Mouse (Mus musculus) cortical plate, adult 2 months (tissue): ENCODE results near the gene R3hdm2.

Experiments
- CTCF ChIP-seq: fragments of 200-500 bp; IDR thresholded peaks from 2 replicates; pipeline ENCODE4 v1.5.1; 2011; ENCODE audit warnings: mild to moderate bottlenecking, control low read depth, low read length; ENCODE audit not compliant: insufficient read depth; ENCODE audit errors: extremely low read depth
- POLR2A ChIP-seq: fragments of 200-500 bp; IDR thresholded peaks from 2 replicates; pipeline ENCODE4 v1.6.1; 2011; ENCODE audit warnings: mild to moderate bottlenecking, low read length, control low read depth; ENCODE audit not compliant: insufficient read depth; ENCODE audit errors: extremely low read depth

DNA sequence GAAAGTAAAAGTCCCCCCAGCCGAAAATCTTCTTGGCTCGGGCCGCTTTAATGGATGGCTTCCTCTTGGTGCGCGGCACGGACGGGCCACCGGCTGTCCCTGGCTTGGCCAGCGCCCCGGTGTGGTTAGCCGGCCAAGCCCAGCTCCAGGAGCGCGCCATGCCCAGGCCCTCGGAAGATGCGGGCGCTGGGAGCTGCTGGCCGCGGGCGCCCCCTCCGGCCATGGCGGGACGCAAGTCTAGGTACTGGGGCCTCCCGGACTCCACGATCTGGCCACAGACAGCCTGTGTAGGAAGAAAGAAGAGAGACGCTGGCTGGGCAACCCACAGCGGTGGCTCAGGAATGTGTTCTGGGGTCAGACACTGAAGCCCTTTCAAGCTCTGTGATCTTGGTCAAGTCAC is 146.6 kb downstream of the R3hdm2 start:
- TF ChIP-seq POLR2A (no peak), CTCF (no peak)
